Mouse (Mus musculus): ENCODE measurements around the gene Eftud2. TPM values are rescaled to one million over a fixed set of nuclear protein-coding genes. Genes with fewer than 3 reads are reported as not detected.

Eftud2 gene
- polyA plus RNA-seq, 1 experiment from 2014 or later: 238 TPM

DNA sequence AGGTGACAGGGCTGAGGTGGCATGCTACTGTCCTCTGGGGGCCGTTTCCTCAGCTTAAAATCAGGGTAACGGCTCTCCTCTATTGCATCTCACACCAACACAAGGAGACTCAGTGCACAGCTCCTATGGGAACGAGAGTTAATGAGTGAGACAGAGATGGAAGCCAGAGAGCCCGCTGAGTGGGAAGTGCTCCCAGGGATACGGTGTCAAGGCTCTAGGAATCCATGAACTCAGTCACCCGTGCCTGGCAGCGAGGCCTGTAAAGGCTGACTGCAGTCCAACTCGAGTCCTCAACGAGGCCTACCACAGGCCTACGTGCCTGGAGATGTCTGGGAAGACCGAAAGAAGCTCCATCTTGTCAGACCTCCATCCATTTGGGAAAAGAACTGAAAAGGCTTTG lies 21.8 kb downstream of the Eftud2 start:
- H3K27ac ChIP-seq: no peak overlapping the region
- no peaks in the 10 kb centered on the region for H3K27me3 ChIP-seq (ENCODE audit: insufficient read depth, poor library complexity, severe bottlenecking)
- H3K36me3 ChIP-seq: peaks cover 98% of the 10 kb centered on the region
- H3K9me3 ChIP-seq: no peaks in the 10 kb centered on the region
- H3K4me3 ChIP-seq: no peak overlapping the region
- 95% methylated on average over 11 of the region's 11 CpGs for WGBS
- no peak for DNase-seq (ENCODE audit: low spot score)
- H3K4me1 ChIP-seq: no peaks in the 10 kb centered on the region

DNA sequence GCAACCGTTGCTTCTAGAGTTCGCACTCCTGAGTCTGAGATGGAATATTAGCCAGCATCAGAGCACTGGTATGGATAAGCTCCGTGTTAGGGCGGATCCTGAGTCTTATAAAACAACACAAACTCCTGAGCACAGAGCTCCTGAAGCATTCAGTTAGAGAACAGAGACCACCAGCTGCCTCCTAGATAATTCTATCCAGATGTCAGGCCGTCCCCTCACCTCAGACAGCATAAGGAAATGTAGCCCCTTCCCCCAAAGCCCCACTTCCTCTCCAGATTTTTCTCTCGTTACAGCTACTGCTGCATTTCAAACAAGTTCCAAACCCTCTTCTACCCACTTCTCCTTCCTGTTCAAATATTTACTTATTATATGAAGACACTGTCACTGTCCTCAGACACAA lies 24.8 kb downstream of the Eftud2 start:
- no peak overlapping the region for H3K4me3 ChIP-seq
- DNase-seq (ENCODE audit: low spot score): no peak
- 87% methylated on average over 6 of the region's 6 CpGs for WGBS
- H3K36me3 ChIP-seq: peaks cover 98% of the 10 kb centered on the region
- no peaks in the 10 kb centered on the region for H3K27me3 ChIP-seq (ENCODE audit: insufficient read depth, poor library complexity, severe bottlenecking)
- H3K4me1 ChIP-seq: no peaks in the 10 kb centered on the region
- H3K27ac ChIP-seq: no peak overlapping the region
- no peaks in the 10 kb centered on the region for H3K9me3 ChIP-seq

DNA sequence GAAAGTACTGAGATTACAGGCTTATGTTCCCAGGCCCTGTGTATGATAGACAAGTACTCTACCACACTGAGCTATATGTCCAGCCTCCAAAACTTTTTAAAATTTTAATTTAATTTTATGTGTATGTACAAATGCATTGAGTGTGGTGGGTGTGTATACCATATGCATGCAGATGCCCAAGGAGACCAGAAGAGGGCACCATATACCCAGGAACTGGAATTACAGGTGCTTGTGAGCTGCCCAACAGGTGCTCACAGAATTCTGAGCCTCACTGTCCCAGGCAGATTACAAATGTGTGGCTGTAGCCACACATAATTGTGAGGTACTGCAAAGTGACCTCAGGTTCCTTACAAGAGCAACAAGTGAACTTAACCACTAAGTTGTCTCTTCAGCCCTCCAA lies 27.0 kb downstream of the Eftud2 start:
- H3K9me3 ChIP-seq: no peaks in the 10 kb centered on the region
- peaks cover 98% of the 10 kb centered on the region for H3K36me3 ChIP-seq
- no peak for DNase-seq (ENCODE audit: low spot score)
- no peak overlapping the region for H3K4me3 ChIP-seq
- no peaks in the 10 kb centered on the region for H3K27me3 ChIP-seq (ENCODE audit: insufficient read depth, poor library complexity, severe bottlenecking)
- H3K27ac ChIP-seq: no peak overlapping the region
- no peaks in the 10 kb centered on the region for H3K4me1 ChIP-seq

DNA sequence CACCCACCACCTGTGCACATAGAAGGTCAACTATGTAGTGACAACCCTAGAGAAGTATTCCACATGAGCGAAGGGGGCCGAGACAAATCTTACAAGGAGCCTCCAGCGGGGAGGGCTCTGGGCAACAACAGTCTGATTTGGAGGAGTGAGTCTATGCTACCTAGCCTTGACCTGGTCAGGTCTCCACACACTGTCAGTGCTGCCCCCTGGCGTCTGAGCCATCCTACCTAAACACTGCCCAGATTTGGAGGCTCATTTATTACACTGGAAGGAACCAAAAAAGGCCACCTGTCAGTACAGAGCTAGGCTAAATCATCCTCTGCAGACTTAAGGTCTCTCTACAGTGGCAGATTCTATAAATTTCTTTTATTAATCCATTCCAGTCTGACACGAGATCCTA lies 28.9 kb downstream of the Eftud2 start:
- H3K36me3 ChIP-seq: peaks cover 98% of the 10 kb centered on the region
- 69% methylated on average over 5 of the region's 5 CpGs for WGBS

DNA sequence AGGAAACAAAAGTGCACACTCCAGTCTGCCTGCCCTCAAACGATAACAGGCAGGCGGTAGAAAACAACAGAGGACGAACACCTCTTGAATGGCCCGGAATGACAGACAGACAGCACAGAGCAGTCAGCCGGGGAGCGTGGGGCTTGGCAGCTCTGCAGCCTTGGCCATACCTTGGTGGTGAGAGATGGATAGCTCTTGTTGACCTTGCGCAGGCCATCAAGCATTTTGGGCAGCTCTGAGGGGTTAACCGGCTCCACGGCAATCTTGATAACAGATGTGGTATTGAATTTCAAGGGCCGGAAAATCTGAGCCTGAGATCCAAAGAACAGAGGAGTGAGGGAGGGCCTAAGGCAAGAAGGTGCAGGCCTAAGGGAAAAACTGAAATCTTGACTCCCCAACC lies 34.9 kb downstream of the Eftud2 start:
- H3K36me3 ChIP-seq: peaks cover 100% of the 10 kb centered on the region

More for the DNA sequence above, 28.9 kb downstream of the Eftud2 start:
- Histone ChIP-seq H3K27ac (no peak overlapping the region), H3K9me3 (no peaks in the 10 kb centered on the region), H3K4me1 (no peaks in the 10 kb centered on the region), H3K4me3 (no peak overlapping the region), H3K27me3 (ENCODE audit: insufficient read depth, poor library complexity, severe bottlenecking) (no peaks in the 10 kb centered on the region)
- no peak for DNase-seq (ENCODE audit: low spot score)

DNA sequence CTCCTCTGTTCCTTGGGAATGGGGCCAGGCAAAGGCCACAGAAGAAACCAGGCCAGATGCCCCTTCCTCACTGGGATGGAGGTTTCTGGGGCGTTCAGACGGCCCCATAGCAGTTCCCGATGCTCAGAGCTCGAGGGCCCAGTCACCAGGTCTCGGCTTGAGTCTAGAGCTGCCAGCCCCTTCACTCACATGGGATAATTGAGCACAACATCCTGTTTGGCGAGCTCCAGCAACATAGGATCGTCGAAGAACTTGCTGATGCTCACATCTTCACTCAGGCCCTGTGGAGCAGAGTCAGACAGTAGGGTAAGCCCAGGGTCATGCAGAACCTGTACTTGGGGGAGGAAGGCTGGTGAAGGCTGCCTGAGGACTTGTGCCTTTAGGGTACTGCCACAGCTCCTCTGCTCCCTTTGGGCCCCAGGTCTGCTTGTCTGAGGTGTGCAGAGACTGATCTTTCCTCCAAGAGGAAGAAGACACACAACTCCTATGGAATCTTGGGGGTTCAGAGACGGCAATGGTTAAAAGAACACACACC lies 42.1 kb downstream of the Eftud2 start:
- DNase-seq (ENCODE audit: low spot score): no peak
- H3K27ac ChIP-seq: no peak overlapping the region
- peaks cover 74% of the 10 kb centered on the region for H3K36me3 ChIP-seq
- no peaks in the 10 kb centered on the region for H3K27me3 ChIP-seq (ENCODE audit: insufficient read depth, poor library complexity, severe bottlenecking)
- no peak overlapping the region for H3K4me3 ChIP-seq
- no peaks in the 10 kb centered on the region for H3K9me3 ChIP-seq
- no peaks in the 10 kb centered on the region for H3K4me1 ChIP-seq
- 87% methylated on average over 9 of the region's 9 CpGs for WGBS

More for the DNA sequence above, 34.9 kb downstream of the Eftud2 start:
- H3K27me3 ChIP-seq (ENCODE audit: insufficient read depth, poor library complexity, severe bottlenecking): no peaks in the 10 kb centered on the region
- H3K27ac ChIP-seq: no peak overlapping the region
- no peak for DNase-seq (ENCODE audit: low spot score)
- no peaks in the 10 kb centered on the region for H3K9me3 ChIP-seq
- H3K4me3 ChIP-seq: no peak overlapping the region
- H3K4me1 ChIP-seq: no peaks in the 10 kb centered on the region
- 65% methylated on average over 10 of the region's 10 CpGs for WGBS

DNA sequence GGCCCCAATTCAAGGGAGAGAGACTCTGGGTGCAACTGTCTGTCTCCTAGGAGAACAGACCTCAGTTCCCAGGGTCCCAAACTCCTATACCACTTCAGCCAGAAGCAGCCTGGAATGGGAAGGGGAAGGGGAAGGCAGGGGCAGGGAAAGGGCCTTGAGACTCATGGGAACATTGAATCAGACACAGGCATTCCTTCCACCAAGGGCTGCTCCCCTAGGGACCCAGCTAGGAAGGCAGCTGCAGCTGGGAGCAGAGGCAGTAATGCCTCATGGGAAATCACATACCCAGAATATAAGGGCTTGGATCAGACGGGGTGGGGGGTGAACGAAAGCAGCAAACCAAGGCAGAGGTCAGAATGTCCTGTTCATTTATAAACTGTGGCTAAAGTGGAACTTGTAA lies 42.7 kb downstream of the Eftud2 start:
- WGBS: 93% methylated on average over 2 of the region's 2 CpGs
- Histone ChIP-seq H3K4me1 (no peaks in the 10 kb centered on the region), H3K27me3 (ENCODE audit: insufficient read depth, poor library complexity, severe bottlenecking) (no peaks in the 10 kb centered on the region), H3K36me3 (peaks cover 69% of the 10 kb centered on the region), H3K27ac (no peak overlapping the region), H3K9me3 (no peaks in the 10 kb centered on the region), H3K4me3 (no peak overlapping the region)
- DNase-seq (ENCODE audit: low spot score): no peak

DNA sequence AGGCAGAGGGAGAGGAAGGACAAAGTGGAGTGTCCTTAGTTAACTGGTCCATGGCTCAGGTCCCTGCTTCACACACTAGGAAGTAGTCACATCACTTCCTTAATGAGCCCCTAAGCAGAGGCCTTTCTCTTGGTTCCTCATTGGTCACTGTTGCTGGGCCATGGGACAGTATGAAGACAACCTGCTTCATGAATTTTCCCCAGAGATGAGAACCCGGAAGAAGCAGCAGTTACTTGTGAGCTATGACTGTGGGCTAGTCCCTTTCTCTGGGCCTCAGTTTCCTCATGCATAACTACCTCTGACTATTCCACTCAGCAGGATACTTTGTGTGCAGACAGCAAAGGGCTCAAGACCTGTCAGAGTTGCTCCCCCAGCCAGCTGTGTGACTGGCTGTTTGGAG lies 43.4 kb downstream of the Eftud2 start:
- 86% methylated on average over 1 of the region's 1 CpGs for WGBS
- H3K9me3 ChIP-seq: no peaks in the 10 kb centered on the region
- H3K27me3 ChIP-seq (ENCODE audit: insufficient read depth, poor library complexity, severe bottlenecking): no peaks in the 10 kb centered on the region
- no peak overlapping the region for H3K4me3 ChIP-seq
- H3K27ac ChIP-seq: no peak overlapping the region
- H3K4me1 ChIP-seq: 0 out of 2 replicates have a peak, but pooled peaks cover 4% of the 10 kb centered on the region
- peaks cover 61% of the 10 kb centered on the region for H3K36me3 ChIP-seq
- no peak for DNase-seq (ENCODE audit: low spot score)

DNA sequence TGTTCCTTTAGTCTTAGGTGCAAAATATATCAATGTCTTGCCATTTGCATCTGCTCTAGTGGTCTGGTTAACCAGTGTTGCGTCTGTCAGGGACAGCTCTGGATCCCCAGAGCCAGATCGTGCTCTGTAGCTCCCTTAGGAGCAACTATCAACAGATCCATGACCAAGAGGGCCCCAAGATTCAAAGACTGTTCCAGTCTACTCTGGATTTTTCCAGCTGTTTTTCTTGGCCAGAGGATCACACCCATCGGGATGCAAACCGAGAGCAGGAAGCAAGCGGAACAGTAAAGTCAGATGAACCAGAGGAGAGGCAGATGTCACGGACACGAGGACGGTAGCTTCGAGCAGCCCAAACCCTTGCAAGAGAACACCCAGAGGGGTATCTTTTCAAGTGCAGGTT lies 44.6 kb downstream of the Eftud2 start:
- Histone ChIP-seq H3K27ac (no peak overlapping the region), H3K27me3 (ENCODE audit: insufficient read depth, poor library complexity, severe bottlenecking) (no peaks in the 10 kb centered on the region), H3K9me3 (no peaks in the 10 kb centered on the region), H3K36me3 (peaks cover 49% of the 10 kb centered on the region), H3K4me1 (peaks cover 5% of the 10 kb centered on the region; the same call in 1 of the 2 replicates), H3K4me3 (no peak overlapping the region)
- no peak for DNase-seq (ENCODE audit: low spot score)
- 86% methylated on average over 9 of the region's 9 CpGs for WGBS

DNA sequence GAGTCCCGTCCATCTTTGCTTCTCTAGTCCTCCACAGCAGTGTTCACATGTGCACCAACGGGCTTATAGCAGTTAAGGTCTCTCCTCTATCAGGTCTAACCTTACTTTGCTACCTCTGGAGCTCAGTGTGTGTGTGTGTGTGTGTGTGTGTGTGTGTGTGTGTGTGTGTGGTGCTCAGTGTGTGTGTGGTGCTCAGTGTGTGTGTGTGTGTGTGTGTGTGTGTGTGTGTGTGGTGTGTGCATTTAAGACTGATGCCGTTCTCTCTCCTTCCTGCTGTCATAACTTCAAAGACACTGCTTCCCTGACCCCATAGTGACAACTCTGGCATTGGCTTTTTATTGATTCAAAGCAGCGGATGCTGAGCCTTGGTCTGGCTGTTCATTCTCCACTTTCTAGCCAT lies 45.2 kb downstream of the Eftud2 start, which contains the start of gene Higd1b:
TSS of gene Higd1b (plus strand) at position 301 of the 400 bp plus-strand sequence.
- H3K36me3 ChIP-seq: peaks cover 44% of the 10 kb centered on the region
- DNase-seq (ENCODE audit: low spot score): no peak
- H3K9me3 ChIP-seq: no peaks in the 10 kb centered on the region
- no peak within 1 kb of the TSS for H3K27ac ChIP-seq
- H3K27me3 ChIP-seq (ENCODE audit: insufficient read depth, poor library complexity, severe bottlenecking): no peaks in the 10 kb centered on the region
- no peak within 1 kb of the TSS for H3K4me3 ChIP-seq
- peaks cover 8% of the 10 kb centered on the region; the same call in 1 of the 2 replicates for H3K4me1 ChIP-seq
- WGBS: 79% methylated on average over 4 of the region's 4 CpGs

DNA sequence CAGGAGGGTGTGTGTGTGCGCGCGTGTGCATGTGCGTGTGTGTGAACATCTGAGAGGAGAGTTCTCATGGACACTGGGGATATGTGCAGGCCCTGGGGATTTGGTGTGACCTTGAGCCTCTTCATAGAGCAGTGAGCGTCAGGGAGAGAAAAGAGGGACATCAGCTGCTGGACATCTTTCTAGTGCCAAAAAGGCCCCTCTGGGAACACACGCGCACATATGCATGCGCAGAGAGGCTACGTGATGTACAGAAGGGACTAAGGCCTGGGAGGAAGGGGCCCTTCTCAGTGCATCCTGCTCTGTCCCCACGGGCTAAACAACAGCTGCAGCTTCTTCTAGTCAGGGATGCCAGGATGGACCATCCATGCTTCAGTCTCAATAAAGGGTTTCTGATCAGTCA lies 46.6 kb downstream of the Eftud2 start:
- 88% methylated on average over 10 of the region's 10 CpGs for WGBS
- DNase-seq (ENCODE audit: low spot score): no peak
- Histone ChIP-seq H3K4me1 (peaks cover 8% of the 10 kb centered on the region; the same call in 1 of the 2 replicates), H3K4me3 (no peak overlapping the region), H3K36me3 (peaks cover 31% of the 10 kb centered on the region), H3K27ac (no peak overlapping the region), H3K9me3 (no peaks in the 10 kb centered on the region), H3K27me3 (ENCODE audit: insufficient read depth, poor library complexity, severe bottlenecking) (no peaks in the 10 kb centered on the region)

DNA sequence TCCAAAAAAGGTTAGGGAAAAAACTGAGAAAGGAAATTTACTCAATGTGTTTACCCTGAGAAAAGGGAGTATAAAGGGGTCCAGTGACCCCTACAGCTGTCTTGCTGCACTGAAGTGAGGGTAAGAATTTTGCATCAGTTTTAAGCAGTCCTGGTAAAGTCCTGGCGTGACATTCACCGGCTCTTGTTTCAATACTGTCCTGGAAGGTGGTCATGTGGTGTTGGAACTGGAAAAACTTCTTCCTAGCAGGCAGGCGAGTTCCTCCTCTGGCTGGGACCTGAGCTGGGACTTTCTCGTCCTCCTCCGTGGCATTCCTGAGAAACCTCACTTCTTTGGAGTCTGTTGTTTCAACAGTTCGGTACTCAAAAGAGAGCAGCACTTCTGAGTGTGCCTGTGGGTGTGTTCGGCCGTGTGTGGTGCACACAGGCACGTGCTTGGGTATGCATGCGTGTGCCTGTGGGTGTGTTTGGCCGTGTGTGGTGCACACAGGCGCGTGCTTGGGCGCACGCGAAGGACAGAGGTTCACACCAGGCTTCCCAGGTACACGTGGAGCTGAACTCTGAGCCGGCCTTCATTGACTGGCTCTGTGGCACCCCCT lies 48.0 kb downstream of the Eftud2 start:
- H3K27ac ChIP-seq: no peak overlapping the region
- DNase-seq (ENCODE audit: low spot score): no peak
- H3K9me3 ChIP-seq: no peaks in the 10 kb centered on the region
- WGBS: 65% methylated on average over 18 of the region's 18 CpGs
- H3K4me3 ChIP-seq: no peak overlapping the region
- H3K4me1 ChIP-seq: peaks cover 8% of the 10 kb centered on the region; the same call in 1 of the 2 replicates
- peaks cover 17% of the 10 kb centered on the region for H3K36me3 ChIP-seq
- no peaks in the 10 kb centered on the region for H3K27me3 ChIP-seq (ENCODE audit: insufficient read depth, poor library complexity, severe bottlenecking)

DNA sequence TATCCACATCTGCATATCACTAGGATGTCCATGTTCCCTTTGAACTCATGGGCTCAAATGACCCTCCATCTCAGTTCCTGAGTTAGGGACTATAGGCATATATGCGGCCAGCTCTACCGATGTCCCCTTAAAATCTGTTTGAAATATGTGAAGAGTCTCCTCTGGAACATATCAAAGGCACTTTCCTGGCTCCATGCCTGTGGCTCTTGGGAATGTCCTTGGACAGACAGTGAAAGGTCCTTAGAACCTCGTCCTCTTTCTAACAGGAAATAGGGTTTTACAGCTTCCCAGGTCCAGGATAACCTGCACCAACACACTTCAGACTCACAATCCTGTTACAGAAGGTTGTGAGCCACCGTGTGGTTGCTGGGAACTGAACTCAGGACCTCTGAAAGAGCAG lies 50.5 kb downstream of the Eftud2 start:
- 66% methylated on average over 4 of the region's 4 CpGs for WGBS
- DNase-seq (ENCODE audit: low spot score): no peak
- Histone ChIP-seq H3K9me3 (no peaks in the 10 kb centered on the region), H3K36me3 (no peaks in the 10 kb centered on the region), H3K4me1 (peaks cover 15% of the 10 kb centered on the region), H3K4me3 (no peak overlapping the region), H3K27me3 (ENCODE audit: insufficient read depth, poor library complexity, severe bottlenecking) (no peaks in the 10 kb centered on the region), H3K27ac (no peak overlapping the region)

DNA sequence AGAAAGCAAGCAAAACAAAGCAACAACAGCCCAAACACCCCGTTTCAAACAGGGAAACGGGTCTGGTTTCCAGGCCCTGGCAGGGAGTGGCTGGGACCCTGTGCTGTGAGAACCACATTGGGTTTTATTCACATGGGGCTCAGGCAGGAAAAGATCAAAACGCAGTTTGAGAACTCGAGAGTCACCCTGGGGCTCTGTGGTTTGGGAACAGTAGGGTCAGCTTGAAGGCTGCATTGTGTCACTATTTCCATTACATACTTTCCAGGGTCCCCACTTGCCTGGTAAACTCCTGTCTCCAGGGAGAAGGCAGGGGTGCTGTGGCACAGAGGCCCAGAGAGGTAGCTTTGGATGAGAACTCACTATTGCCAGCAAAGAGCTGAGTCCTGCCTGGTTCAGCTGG lies 53.7 kb downstream of the Eftud2 start:
- no peak overlapping the region; the same call in 1 of the 2 replicates for H3K27ac ChIP-seq
- WGBS: 39% methylated on average over 4 of the region's 4 CpGs
- H3K4me3 ChIP-seq: no peak overlapping the region
- no peaks in the 10 kb centered on the region for H3K27me3 ChIP-seq (ENCODE audit: insufficient read depth, poor library complexity, severe bottlenecking)
- no peaks in the 10 kb centered on the region for H3K36me3 ChIP-seq
- no peak for DNase-seq (ENCODE audit: low spot score)
- H3K4me1 ChIP-seq: peaks cover 11% of the 10 kb centered on the region
- no peaks in the 10 kb centered on the region for H3K9me3 ChIP-seq

All from heart, embryonic 10.5 days (tissue).